Mouse (Mus musculus): ENCODE results near the gene Rbfox1. TPM values are rescaled to one million over a fixed set of nuclear protein-coding genes. Genes with fewer than 3 reads are reported as not detected.

The Rbfox1 gene
- polyA plus RNA-seq, 3 experiments from 2014 or later = not detected

DNA sequence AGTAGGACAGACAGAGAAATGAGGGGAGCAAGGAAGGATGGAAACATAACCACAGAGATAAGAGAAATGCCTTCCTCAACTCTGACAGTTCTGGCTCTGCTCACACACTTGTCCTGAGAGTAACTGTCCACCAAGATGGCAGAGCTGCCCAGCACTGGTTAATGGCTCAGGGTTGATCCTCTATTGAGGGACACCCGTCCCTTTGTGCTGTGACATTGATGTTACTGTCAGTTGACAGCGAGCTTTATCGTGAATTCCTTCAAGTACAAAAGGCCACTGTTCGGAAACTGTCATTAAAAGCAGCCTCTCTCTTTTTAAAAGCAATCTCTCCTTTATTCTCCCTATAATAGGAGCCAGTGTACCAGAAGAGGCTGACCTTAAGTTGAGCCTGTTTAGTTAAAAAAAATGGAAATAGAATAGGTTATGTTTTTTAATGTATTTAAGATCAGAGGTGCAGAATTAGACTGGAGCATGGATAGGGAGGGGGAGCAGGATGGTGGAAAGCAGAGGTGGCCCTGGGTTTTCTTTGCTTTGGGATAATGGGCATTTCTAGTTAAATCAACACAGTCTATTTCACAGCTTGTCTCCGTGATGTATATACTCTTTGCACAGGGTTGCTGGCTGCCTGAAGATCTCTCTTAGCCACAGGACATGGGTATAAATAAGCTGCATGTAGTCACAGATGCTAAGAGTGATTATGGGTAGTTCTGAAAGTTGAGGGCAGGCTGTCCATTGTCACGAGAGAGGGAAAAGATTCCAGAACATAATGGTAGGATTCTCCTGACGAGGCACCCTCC is 212.3 kb downstream of the Rbfox1 start:
- no peak for ATAC-seq

DNA sequence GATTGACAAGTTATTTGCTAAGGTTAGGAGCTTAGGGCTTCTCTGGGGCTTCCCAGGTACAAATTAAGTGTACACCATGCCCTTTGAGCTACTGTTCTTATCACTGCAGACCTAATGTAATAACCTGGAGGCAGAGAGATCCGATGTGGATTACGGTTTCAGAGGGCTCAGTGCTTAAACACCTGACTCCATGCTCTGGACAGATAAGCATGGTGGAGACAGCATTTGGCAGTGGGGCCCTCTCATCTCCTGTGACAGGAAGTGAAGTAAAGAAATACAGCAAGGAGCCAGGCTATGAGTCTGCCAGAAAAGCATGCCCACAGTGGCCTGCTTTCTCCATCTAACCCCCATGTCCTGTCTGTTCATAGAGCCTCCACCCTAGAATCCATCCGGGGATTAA is 213.0 kb downstream of the Rbfox1 start:
- no peak for ATAC-seq

DNA sequence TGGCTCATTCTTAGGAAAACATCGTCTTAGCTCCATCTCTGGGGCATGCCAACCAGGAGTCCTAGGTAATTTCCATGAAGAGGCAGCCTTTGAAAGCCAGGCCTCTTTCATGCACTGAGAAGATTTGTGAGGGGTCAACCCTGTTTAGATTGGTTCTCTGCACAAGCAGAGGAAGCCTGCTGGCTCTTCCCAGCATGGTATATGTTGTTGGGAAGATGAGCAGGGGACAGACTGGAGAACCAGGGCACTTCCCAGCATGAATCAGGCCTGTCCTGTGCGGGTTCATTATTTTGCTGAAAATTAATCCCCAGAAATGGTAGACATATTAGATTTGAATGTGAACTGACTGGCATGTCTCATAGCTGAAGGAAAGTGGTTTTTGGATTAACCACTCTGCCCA is 214.4 kb downstream of the Rbfox1 start:
- no peak for ATAC-seq

DNA sequence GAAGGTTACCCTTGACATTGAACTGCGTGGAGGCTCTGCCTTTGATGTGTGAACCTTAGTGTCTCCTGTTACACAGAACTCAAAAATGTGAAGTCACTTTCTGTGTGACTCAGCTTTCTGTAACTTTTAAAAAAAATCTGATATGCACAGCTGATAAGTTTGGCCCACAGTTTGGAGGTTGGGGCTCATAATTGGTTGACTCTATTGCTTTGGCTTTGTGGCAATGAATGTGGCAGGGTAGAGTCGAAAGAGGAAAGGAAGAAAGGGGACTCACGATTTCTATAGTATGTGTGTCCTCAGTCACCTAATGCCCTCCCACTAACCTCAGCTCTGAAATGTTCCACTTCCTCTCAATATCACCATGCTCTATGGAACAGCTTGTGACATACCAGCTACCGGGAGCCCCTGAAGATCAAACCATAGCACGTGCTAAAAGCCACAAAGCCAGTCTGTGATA is 215.3 kb downstream of the Rbfox1 start:
- ATAC-seq = no peak

DNA sequence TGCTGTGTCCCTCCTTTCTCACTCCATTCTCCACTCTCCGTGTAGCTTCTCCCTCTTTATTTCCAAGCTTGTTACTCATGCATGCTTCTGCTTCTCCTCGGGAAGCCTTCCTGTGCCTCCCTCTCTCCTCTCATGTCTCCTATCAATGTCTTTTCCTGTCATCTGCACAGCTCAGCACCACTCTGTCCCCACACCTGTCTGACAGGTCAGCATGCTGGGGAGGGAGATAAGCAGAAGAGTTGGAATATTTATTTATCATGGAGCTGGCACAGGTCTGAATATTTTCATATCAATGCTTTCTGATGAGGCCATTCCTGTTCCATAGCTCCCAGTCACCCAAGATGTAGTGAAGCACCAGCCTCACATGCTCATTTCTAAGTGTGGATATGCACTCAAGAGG is 218.6 kb downstream of the Rbfox1 start:
- no peak for ATAC-seq

DNA sequence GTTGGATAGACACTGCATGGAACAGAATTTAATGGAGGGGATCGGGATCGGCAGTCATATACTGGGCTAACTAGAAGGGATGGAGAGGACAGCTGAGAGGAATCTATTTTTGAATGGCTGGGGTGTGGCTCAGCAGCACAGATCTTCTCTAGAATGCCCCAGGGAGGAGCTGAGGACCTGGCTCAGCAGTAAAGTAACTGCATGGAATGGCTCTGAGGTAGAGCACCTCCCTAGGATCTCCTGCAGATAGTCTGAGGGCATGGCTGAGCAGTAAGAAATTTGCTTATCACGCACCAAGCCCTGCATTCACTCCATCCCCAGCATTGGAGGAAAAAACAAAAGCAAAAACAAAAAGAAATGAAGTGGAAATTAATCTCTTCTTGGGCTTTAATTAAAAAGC is 225.0 kb downstream of the Rbfox1 start:
- no peak for ATAC-seq

DNA sequence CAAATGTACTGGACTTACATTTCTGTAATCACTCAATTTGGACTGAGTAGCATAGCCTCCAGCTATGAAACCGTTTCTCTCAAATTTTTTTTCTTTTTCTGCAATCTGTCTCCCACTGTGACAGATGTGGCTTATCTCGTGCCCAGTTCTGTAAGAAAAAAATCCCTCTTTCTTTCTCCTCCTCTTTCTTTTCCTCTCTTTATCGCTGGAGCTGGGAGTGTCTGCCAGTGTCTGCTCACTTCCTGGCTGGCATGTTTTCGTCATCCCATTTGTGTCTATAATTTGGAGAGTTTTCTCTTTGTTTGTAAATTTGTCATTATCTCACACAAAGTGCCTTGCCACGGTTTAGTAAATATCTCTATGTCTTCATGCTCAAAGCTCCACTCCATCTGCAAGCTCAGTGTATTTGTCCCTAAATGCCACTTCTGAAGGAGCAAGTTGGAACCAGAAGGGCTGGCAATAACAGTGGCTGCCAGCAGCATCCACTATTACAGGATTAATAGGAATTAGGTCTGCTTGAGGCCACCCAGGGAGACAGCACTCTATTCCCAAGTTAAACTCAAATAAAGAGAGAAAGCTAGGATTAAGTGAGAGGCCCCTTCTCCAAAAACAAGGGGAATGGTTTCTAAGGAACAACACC is 228.8 kb downstream of the Rbfox1 start:
- ATAC-seq = no peak

DNA sequence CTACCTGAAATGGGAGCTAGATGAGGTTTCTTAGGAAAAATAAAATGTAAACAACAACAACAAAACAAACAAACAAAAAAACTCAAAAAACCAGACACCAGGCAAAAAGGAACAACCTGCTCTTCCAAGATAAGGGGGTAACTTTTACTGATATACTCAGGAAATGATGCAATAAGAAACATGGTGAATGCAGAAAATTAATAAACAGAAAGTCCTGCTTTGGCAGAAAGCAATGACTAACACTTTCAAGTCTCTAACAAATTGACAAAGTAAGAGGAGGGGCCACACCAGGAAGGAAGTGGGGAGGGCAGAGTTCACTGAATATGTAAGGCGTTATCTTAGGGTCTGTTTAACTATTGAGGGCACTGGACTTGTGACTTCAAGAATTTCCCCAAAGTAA is 234.3 kb downstream of the Rbfox1 start:
- ATAC-seq = no peak

DNA sequence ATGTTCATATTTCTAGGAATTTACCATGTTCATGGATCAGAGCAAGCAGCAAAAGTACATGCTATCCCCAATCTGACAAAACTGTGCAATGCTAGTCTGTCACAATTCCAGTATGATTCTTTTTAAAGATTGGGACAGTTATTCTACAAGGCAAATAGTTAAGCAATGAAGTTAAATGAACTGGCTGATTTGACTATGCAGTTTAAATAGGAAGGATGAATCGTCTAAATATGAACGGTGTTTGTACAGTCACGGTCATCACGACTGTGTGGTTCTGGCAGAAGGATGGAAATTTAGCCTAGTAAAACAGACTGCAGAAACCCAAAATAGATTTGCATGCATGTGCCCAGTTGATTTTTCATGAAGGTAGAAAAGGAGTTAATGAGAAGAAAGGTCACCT is 236.1 kb downstream of the Rbfox1 start:
- no peak for ATAC-seq

DNA sequence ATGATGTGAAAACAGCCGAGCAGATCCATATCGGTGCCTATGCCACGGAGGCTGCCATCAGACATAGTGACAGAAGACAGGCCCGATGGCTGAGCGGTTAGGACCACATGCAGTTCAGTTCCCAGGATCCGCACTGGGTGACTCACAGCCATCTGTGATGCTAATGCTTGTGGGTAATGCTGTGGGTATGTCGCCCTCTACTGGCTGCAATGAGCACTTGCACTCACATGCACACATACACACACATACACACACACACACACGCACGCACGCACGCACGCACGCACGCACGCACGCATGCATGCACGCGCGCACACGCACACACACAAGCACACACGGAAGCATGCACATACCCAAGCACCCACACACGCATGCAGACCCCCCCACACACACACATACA is 237.7 kb downstream of the Rbfox1 start:
- ATAC-seq = no peak

DNA sequence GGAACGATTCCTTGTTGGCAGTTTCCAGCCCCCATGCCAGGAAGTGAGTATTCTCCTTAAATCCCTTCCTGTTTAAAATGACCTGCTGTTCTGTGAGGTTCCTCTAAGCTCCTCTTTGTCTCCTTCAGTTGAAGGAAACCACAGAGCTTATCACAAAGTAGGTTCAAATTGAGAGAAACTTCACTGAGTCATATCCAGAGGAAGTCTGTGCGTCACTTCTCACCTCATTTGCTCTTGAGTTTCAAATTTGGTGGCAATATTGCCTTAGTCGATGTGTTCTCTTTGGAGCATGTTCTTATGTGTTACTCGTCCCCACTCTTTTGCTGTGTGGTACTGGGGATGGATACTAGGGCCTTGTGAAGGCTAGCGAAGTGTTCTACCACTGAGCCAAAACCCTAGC is 243.2 kb downstream of the Rbfox1 start:
- no peak for ATAC-seq

DNA sequence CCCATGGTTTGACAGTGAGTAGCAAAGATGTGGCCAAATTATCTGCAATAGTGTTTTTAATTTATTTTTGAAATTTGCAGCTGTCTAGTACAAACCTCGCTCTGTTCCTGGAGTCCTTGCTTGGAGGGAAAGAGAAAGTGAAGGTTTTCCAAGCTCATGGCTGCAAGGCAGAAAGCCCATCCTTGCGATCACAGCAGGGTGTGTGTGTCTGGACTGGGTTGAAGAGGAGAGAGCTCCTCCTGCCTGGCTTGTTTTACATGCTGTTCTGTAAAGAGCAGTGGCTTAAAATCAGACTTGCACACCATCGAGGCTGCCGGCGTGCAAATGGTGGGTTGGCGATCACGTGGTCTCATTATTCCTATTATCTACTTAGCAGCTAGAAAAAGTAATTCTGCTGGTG is 249.9 kb downstream of the Rbfox1 start:
- ATAC-seq = no peak

DNA sequence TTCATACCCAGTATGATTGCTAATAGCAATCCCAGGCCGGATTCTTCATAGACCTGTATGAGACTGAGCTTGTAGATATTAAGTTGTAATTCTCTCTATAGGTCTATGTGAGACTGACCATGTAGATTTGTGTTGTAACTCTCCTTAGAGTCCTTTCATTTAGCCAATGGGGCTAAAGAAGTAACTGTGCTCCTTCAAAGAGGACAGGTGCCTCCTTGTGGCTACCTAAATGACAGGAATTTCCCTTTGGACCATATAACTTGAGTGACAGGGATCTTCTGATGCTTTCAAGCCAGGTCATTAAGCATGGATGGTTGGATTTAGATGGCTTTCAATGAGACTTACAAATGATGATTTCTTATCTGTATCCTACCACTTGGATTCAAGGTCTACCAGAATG is 254.3 kb downstream of the Rbfox1 start:
- no peak for ATAC-seq

DNA sequence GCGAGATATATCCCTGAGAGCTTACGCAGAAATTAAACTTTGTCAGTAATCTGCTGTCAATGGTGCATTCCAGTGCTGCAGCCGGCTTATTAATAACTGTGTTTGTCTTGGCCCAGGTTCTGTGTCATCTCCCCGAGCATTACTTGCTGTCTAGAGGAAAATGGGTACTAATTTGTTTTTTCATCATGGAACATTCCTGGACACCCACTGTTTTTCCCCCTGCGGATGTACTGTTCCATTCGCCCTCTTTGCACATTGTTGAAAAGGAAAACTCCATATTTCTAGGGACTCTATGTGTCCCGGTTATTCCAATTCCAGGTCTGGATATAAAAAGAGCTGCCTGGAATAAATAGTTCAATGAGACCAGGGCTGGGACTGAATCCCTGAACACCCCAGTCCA is 262.8 kb downstream of the Rbfox1 start:
- no peak for ATAC-seq

DNA sequence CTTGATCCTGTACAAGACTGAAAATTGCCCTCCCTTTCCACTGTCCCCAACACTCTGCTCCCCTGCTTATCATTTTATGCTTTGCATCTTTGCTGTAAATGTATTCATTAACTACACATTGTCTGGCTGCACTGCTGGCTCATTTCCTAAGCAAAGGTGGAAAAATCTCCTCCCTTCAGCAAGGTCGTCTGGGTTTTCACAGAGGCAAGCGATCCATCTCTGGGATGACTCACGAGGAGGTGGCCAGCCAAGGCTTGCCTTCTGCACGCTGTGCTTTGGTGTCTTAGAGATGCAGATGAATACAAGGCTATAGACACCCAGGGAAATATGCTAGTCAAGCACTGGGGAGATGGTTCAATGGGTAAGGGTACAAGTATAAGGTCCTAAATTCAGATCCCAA is 264.2 kb downstream of the Rbfox1 start:
- no peak for ATAC-seq

DNA sequence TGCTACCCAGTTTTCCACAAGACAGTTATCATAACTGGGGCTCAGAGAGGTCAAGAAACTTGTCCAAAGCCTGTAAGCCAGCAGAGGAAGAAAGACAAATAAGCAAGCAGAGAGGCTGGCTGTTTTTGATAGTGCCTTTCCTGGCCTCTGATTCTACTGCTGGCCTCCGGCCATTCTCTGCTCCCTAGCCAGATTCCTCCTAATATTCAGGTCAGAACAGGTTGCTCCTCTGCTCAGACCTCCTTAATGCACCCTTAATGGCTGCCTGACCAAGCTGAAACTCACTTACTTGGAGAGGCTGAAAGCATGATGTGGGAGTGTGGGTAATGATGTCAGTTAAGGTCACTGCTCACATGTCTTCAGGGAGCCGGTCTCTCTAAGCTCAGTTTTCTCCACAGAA is 270.4 kb downstream of the Rbfox1 start:
- no peak for ATAC-seq

DNA sequence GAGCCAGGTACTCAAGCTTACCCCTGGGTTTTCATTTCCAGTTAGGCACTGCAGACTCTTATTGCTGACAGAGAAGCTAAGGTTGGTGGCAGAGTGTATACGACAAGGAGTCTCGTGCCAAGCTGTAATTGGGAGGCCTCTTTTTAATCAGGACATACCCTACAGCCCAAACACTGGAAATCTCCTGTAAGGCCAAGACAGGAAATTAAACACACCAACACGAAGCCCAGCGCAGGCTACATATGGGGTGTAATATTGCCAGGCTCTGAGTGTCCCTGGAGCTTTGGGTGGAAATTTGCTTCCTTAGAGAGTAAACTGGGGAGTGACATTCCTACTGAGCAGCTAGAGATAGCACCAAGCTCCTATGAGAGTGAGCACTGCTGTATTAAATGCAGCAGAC is 279.3 kb downstream of the Rbfox1 start:
- ATAC-seq = no peak

DNA sequence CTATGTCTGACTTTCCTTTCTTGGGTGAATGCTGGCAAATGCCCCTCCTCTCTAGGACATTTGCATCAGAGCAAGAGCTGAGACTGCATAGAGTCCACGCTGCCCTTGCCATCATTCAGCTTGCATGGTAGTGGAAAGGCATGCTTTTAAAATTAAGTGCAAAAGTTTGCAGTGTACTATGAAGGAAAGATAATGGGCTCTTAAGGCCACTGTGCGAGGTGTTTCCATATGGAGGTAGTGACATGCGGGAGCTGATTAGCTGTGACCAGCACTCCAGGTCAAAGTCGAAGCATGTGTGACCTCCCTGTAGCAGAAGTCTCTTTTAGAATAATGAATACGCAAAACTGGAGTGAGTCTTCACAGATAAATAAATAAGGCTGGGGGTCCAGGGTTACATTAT is 284.2 kb downstream of the Rbfox1 start:
- ATAC-seq = no peak

DNA sequence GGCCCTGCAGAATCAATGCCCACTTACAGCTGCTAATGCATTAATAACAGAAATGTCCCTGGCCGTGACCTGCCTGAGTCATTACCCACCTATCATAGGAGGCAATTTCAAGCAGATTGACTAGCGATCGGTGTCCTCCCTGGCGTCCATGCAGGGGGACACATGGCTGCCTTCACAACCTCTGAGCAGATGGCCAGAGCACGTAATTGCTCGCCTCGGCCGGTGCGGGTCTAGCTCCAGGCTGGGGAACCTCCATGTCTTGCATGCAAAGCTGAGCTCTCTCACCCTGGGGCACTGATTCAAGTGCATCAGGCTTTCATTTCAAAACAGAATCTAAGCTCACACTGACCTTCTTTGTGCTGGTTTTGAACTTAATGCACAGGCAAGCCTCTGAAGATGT is 295.7 kb downstream of the Rbfox1 start:
- ATAC-seq = no peak

DNA sequence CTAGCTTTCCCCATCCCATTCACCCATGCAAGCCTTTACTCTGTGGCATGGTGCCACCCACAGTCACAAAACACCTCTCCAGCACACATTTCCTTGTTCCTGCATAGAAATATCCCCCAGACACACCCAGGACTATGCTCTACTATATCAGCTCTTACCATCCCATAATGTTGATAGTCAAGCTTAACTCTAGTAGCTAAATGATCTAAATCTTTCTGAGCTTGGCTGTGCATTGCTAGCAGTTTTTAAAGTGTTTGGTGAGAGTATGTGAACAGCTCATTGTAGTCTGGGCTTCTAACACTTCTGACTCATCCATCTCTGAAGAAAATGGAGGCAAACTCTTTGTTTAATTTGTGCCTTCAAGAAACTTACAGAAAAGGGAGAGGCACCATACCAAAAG is 297.2 kb downstream of the Rbfox1 start:
- ATAC-seq = no peak

DNA sequence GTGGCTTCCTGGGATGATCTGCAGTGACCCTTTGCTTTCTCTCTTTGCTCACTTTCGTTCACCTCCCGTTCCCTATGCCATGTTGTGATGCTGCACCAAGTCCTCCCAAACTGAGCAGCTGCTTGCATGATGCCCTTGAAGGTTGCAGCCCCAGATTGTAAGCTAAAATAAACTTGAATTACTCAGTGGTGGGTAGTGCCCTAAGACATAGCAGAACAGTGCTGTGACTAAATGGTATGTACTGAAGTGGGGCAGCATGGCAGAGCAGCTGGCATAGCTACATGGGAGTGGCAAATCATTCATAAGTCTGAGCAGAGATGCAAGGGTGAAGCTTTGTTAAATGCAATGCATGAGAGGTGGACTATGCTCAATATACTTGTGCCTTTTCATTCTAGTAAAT is 307.2 kb downstream of the Rbfox1 start:
- no peak for ATAC-seq

DNA sequence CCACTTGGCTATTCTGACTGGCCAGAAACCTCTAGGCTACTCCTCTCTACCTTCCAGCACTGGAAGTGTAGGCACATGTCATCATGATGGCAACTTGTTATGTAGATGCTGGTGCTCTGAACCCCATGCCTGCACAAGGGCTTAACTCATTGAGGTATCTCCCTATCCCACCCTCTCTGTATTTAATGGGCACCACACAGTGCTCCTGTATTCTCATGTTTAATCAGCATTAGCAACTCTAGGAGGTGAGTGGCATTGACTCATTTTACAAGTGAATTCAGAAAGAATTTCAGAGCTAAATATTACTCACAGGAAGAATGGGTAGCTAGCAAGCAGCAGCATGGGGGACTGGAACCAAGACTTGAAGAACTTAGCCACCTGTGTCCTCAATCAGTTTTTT is 321.3 kb downstream of the Rbfox1 start:
- no peak for ATAC-seq

DNA sequence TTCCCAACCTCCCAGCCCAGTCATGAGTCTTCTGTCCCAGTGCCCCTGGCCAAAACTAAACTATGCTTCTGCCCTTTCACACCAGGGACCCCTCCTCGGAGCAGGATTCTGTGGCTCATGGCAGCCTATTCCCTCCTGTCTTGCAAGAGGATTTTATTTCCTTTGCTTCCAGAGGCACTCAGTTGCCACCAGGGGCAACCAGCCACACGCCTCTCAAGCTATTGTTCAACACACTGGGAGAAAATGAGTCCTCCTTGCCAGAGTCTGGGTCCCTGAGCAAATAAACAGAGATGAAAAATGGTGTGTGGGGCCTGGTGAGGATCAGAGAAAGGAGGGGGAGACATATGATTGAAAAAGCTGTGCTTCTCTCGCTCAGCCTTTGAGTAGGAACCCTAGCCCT is 327.8 kb downstream of the Rbfox1 start:
- no peak for ATAC-seq

DNA sequence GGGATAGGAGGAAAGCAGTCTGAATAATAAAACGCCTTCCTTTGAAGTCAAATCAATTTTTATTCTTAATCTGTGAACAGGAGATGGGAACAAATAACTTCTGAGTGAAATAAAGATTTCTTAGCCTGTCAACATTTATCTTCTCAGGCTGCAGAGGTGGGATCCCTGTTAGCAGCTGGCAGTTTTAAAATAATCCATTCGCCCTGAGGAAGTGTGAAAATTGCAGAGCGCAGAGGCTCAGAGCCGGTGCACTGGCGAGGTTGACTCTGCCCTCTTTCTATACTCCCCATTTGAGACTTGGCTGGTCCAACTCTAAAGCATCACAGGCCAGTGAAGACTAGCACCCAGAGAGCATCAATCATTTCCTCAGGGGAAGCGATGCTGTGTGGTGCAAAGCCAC is 342.3 kb downstream of the Rbfox1 start:
- no peak for ATAC-seq

DNA sequence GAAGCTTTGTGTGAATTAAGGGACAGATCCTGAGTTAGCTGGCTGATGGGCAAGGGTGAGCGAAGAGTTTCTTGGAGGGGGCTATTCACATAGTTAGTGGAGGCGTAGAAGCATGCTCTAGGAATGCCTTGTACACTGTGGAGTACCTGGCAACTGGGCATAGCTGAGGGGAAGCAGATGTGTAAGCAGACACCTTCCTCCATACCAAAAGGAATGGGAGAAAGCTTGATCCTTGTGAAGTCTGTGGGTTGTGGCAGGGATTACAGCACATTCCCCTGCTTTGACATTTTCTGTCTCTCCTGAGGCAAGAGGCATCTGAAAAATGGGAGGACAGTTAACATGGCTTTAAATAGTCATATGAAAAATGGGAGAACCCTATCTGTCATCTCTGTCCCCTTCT is 347.8 kb downstream of the Rbfox1 start:
- ATAC-seq = no peak

Measured in inflammation-experienced regulatory T-cells, adult 6 months (primary cell).